Mouse (Mus musculus) hindbrain, embryonic 16.5 days (tissue): ENCODE data around the gene Hs6st1. TPM values are rescaled to one million over a fixed set of nuclear protein-coding genes. Genes with fewer than 3 reads are reported as not detected.

ENCODE experiments used
- ATAC-seq: fragments of 200-750 bp; cut with Nextera tagmentation; 2 replicates; pipeline ENCODE4 v1.8.0; 2017; ENCODE audit warnings: moderate TSS enrichment, moderate library complexity
- H3K27ac ChIP-seq: fragments of 300-500 bp; sonication (generic); 2 replicates; pipeline ENCODE4 v1.5.1; 2014; ENCODE audit warnings: low read depth, mild to moderate bottlenecking, control low read depth, low read length, moderate library complexity
- H3K27me3 ChIP-seq: fragments of 300-500 bp; sonication (generic); replicated peaks from 2 replicates; pipeline ENCODE4 v1.6.1; 2014; ENCODE audit warnings: low read length; ENCODE audit not compliant: control insufficient read depth, insufficient read depth
- H3K36me3 ChIP-seq: fragments of 300-500 bp; sonication (generic); 2 replicates; pipeline ENCODE4 v1.6.1; 2014; ENCODE audit warnings: mild to moderate bottlenecking, low read length, moderate library complexity, mixed read lengths; ENCODE audit not compliant: control insufficient read depth, insufficient read depth
- H3K4me1 ChIP-seq: fragments of 300-500 bp; sonication (generic); 2 replicates; pipeline ENCODE4 v1.6.1; 2014; ENCODE audit warnings: low read depth, low read length; ENCODE audit not compliant: control insufficient read depth, insufficient read depth
- H3K4me2 ChIP-seq: fragments of 300-500 bp; sonication (generic); 2 replicates; pipeline ENCODE4 v1.6.1; 2014; ENCODE audit warnings: mild to moderate bottlenecking, low read length, control low read depth, moderate library complexity
- H3K4me3 ChIP-seq: fragments of 300-500 bp; sonication (generic); 2 replicates; pipeline ENCODE4 v1.5.1; 2014; ENCODE audit warnings: mild to moderate bottlenecking, low read length, control low read depth, moderate library complexity
- H3K9ac ChIP-seq: fragments of 300-500 bp; sonication (generic); 2 replicates; pipeline ENCODE4 v1.6.1; 2014; ENCODE audit warnings: low read depth, mild to moderate bottlenecking, control low read depth, low read length, moderate library complexity
- H3K9me3 ChIP-seq: fragments of 300-500 bp; sonication (generic); 2 replicates; pipeline ENCODE4 v1.6.1; 2014; ENCODE audit warnings: mild to moderate bottlenecking, low read length, moderate library complexity; ENCODE audit not compliant: control insufficient read depth
- WGBS: fragments of 180-500 bp; shearing (Covaris S2); extraction: QIAGEN DNeasy Blood & Tissue Kit; methylation state at CpG from one replicate; pipeline ENCODE4 v1.1.7; 2014; 5-methylcytosine and 5-hydroxymethylcytosine counted together
- polyA plus RNA-seq: library from polyadenylated mRNA; unstranded; fragments of >200 nt; fragmentation: Nextera tagmentation; extraction: Ambion mirVana; gene quantifications from 2 replicates; pipeline ENCODE4 v1.2.1, GENCODE M21; 2015

The Hs6st1 gene
- polyA plus RNA-seq, 1 experiment from 2014 or later: 11.7 TPM

- H3K4me1 ChIP-seq: no peaks in the 10 kb centered on the region
- no peaks in the 10 kb centered on the region for H3K27me3 ChIP-seq
- H3K27ac ChIP-seq: no peak overlapping the region
- H3K9me3 ChIP-seq: no peaks in the 10 kb centered on the region; the same call in 1 of the 2 replicates
- H3K9ac ChIP-seq: no peak overlapping the region
- no peak overlapping the region for H3K4me3 ChIP-seq
- no peak for ATAC-seq
- 60% methylated on average over 4 of the region's 4 CpGs for WGBS
- H3K4me2 ChIP-seq: no peak overlapping the region
- H3K36me3 ChIP-seq: no peaks in the 10 kb centered on the region
These were observed 60.9 kb downstream of the Hs6st1 start for GRCm38 (mm10) chr1:36129126-36129525.

GRCm38 (mm10) chr1:36129881-36130280, 61.7 kb downstream of the Hs6st1 start:
- Histone ChIP-seq H3K4me3 (no peak overlapping the region), H3K27me3 (no peaks in the 10 kb centered on the region), H3K36me3 (no peaks in the 10 kb centered on the region), H3K27ac (no peak overlapping the region), H3K9ac (no peak overlapping the region), H3K4me1 (no peaks in the 10 kb centered on the region), H3K9me3 (no peaks in the 10 kb centered on the region; the same call in 1 of the 2 replicates), H3K4me2 (no peak overlapping the region)
- WGBS: 95% methylated on average over 8 of the region's 8 CpGs
- ATAC-seq: no peak

GRCm38 (mm10) chr1:36130307-36131035, 62.3 kb downstream of the Hs6st1 start:
- no peak overlapping the region for H3K9ac ChIP-seq
- 92% methylated on average over 4 of the region's 4 CpGs for WGBS
- no peaks in the 10 kb centered on the region for H3K4me1 ChIP-seq
- no peaks in the 10 kb centered on the region for H3K36me3 ChIP-seq
- no peaks in the 10 kb centered on the region for H3K9me3 ChIP-seq
- no peak overlapping the region for H3K4me3 ChIP-seq
- no peak overlapping the region for H3K27ac ChIP-seq
- no peak overlapping the region for H3K4me2 ChIP-seq
- ATAC-seq: no peak
- H3K27me3 ChIP-seq: no peaks in the 10 kb centered on the region

- H3K27ac ChIP-seq: no peak overlapping the region
- no peak overlapping the region for H3K4me3 ChIP-seq
- no peak for ATAC-seq
- H3K9me3 ChIP-seq: no peaks in the 10 kb centered on the region
- no peaks in the 10 kb centered on the region for H3K27me3 ChIP-seq
- no peak overlapping the region for H3K9ac ChIP-seq
- no peak overlapping the region for H3K4me2 ChIP-seq
- no peaks in the 10 kb centered on the region for H3K36me3 ChIP-seq
- H3K4me1 ChIP-seq: no peaks in the 10 kb centered on the region
- 52% methylated on average over 4 of the region's 4 CpGs for WGBS
These were observed 63.0 kb downstream of the Hs6st1 start for GRCm38 (mm10) chr1:36131154-36131553.

GRCm38 (mm10) chr1:36131766-36132165, 63.6 kb downstream of the Hs6st1 start:
- Histone ChIP-seq H3K4me3 (no peak overlapping the region), H3K36me3 (no peaks in the 10 kb centered on the region), H3K27me3 (no peaks in the 10 kb centered on the region), H3K27ac (no peak overlapping the region), H3K9ac (no peak overlapping the region), H3K9me3 (no peaks in the 10 kb centered on the region), H3K4me1 (no peaks in the 10 kb centered on the region), H3K4me2 (no peak overlapping the region)
- 78% methylated on average over 8 of the region's 8 CpGs for WGBS
- ATAC-seq: no peak

- no peak overlapping the region for H3K9ac ChIP-seq
- no peaks in the 10 kb centered on the region for H3K4me1 ChIP-seq
- H3K4me3 ChIP-seq: no peak overlapping the region
- 0 out of 2 replicates have a peak, but pooled peaks have one; percentile 10 for ATAC-seq
- no peak overlapping the region for H3K4me2 ChIP-seq
- H3K9me3 ChIP-seq: no peaks in the 10 kb centered on the region
- WGBS: 59% methylated on average over 4 of the region's 4 CpGs
- H3K27me3 ChIP-seq: no peaks in the 10 kb centered on the region
- no peaks in the 10 kb centered on the region for H3K36me3 ChIP-seq
- H3K27ac ChIP-seq: no peak overlapping the region
These were observed 64.0 kb downstream of the Hs6st1 start for GRCm38 (mm10) chr1:36132211-36132610.

- no peaks in the 10 kb centered on the region for H3K36me3 ChIP-seq
- no peak for ATAC-seq
- no peaks in the 10 kb centered on the region for H3K4me1 ChIP-seq
- no peaks in the 10 kb centered on the region for H3K9me3 ChIP-seq
- no peak overlapping the region for H3K4me3 ChIP-seq
- no peak overlapping the region for H3K4me2 ChIP-seq
- 73% methylated on average over 8 of the region's 8 CpGs for WGBS
- no peaks in the 10 kb centered on the region for H3K27me3 ChIP-seq
- no peak overlapping the region for H3K9ac ChIP-seq
- H3K27ac ChIP-seq: no peak overlapping the region
These were observed 64.8 kb downstream of the Hs6st1 start for GRCm38 (mm10) chr1:36133041-36133440.

- no peak overlapping the region for H3K27ac ChIP-seq
- no peaks in the 10 kb centered on the region for H3K9me3 ChIP-seq
- no peak overlapping the region for H3K4me3 ChIP-seq
- 78% methylated on average over 3 of the region's 3 CpGs for WGBS
- no peak for ATAC-seq
- H3K36me3 ChIP-seq: no peaks in the 10 kb centered on the region
- no peak overlapping the region for H3K4me2 ChIP-seq
- no peaks in the 10 kb centered on the region for H3K27me3 ChIP-seq
- no peaks in the 10 kb centered on the region for H3K4me1 ChIP-seq
- no peak overlapping the region for H3K9ac ChIP-seq
These were observed 65.4 kb downstream of the Hs6st1 start for GRCm38 (mm10) chr1:36133647-36134046.

- H3K27me3 ChIP-seq: no peaks in the 10 kb centered on the region
- H3K9me3 ChIP-seq: no peaks in the 10 kb centered on the region
- no peaks in the 10 kb centered on the region for H3K36me3 ChIP-seq
- WGBS: 0% methylated on average over 3 of the region's 3 CpGs
- H3K4me2 ChIP-seq: no peak overlapping the region
- H3K4me1 ChIP-seq: no peaks in the 10 kb centered on the region
- H3K9ac ChIP-seq: no peak overlapping the region
- no peak overlapping the region for H3K4me3 ChIP-seq
- ATAC-seq: peak; percentile 43; the same call in 1 of the 2 replicates
- no peak overlapping the region for H3K27ac ChIP-seq
These were observed 66.4 kb downstream of the Hs6st1 start for GRCm38 (mm10) chr1:36134584-36134983.
